Mouse (Mus musculus) heart, embryonic 10.5 days (tissue): Measurements from ENCODE around the gene Lrrc4c. TPM values are rescaled to one million over a fixed set of nuclear protein-coding genes. Genes with fewer than 3 reads are reported as not detected.

Experiments used
- DNase-seq: peaks from one replicate; pipeline ENCODE4 v3.0.0-alpha.2; 2017; ENCODE audit warnings: low spot score
- H3K27ac ChIP-seq: fragments of 300-500 bp; sonication (generic); 2 replicates; pipeline ENCODE4 v1.5.1; 2016; ENCODE audit warnings: mild to moderate bottlenecking
- H3K27me3 ChIP-seq: fragments of 300-500 bp; sonication (generic); 2 replicates; pipeline ENCODE4 v1.6.1; 2016; ENCODE audit warnings: mild to moderate bottlenecking; ENCODE audit not compliant: poor library complexity, insufficient read depth, severe bottlenecking
- H3K36me3 ChIP-seq: fragments of 300-500 bp; sonication (generic); 2 replicates; pipeline ENCODE4 v1.6.1; 2016; ENCODE audit warnings: mild to moderate bottlenecking, moderate library complexity
- H3K4me1 ChIP-seq: fragments of 300-500 bp; sonication (generic); 2 replicates; pipeline ENCODE4 v1.6.1; 2016; ENCODE audit warnings: mild to moderate bottlenecking
- H3K4me3 ChIP-seq: fragments of 300-500 bp; sonication (generic); 2 replicates; pipeline ENCODE4 v1.5.1; 2016; ENCODE audit warnings: mild to moderate bottlenecking, moderate library complexity
- H3K9me3 ChIP-seq: fragments of 300-500 bp; sonication (generic); 2 replicates; pipeline ENCODE4 v1.6.1; 2016; ENCODE audit warnings: mild to moderate bottlenecking, moderate library complexity
- WGBS: fragments of 180-500 bp; shearing (Covaris S2); methylation state at CpG from one replicate; pipeline ENCODE4 v1.1.7; 2016; 5-methylcytosine and 5-hydroxymethylcytosine counted together
- polyA plus RNA-seq: library from polyadenylated mRNA; unstranded; fragments of >200 nt; fragmentation: Nextera tagmentation; extraction: Ambion mirVana; gene quantifications from 2 replicates; pipeline ENCODE4 v1.2.1, GENCODE M21; 2016

Gene Lrrc4c
- polyA plus RNA-seq: 0.16 and 0.39 TPM in 2 replicates

DNA sequence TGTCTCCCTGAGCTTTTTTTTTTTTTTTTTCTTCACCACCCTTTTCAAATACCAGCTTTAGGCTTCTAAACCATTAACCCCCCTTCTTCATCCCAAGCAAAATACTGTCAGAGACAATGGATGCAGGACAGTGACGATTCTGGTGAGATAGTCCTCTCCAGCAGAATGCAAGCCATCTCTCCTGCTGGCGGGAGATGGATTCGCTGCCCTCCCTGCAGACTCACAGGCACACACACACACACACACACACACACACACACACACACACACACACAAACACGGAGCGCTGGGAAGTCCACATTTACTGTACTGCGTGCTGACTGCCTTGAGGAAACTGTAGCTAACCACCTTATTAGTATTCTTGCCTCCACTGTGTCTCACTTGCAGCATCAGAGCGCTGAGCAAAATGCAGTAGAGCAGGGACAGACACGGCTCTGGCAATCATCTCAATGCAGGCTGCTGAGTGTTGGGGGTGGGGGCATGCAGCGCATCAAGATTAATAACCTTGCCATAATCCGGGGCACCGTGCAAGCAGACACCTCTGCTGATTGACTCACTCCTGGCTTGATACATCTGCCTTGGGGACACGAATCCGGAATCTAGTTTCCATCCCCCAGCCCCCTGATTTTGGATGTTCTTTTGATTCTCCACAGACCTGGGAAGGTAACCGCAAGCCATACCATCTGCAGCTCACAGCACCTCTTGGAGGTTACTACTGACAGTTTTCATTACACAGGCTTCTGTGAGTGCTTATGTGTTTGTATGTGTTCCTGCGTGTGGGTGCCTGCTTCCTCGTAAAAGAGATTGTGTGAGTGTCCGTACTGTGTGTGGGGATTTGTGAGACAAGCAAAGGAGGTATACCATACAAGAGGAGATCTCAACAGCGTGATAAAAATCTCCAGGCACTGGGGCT, at the start of gene Lrrc4c:
TSS of gene Lrrc4c (plus strand) at position 783 of the 913 bp plus-strand sequence.
- Histone ChIP-seq H3K4me1 (peaks cover 8% of the 10 kb centered on the region; the same call in 1 of the 2 replicates), H3K4me3 (peak within 1 kb of the TSS; percentile 51), H3K9me3 (no peaks in the 10 kb centered on the region), H3K36me3 (no peaks in the 10 kb centered on the region), H3K27me3 (no peaks in the 10 kb centered on the region), H3K27ac (no peak within 1 kb of the TSS)
- WGBS: 21% methylated on average over 18 of the region's 18 CpGs
- no peak for DNase-seq

DNA sequence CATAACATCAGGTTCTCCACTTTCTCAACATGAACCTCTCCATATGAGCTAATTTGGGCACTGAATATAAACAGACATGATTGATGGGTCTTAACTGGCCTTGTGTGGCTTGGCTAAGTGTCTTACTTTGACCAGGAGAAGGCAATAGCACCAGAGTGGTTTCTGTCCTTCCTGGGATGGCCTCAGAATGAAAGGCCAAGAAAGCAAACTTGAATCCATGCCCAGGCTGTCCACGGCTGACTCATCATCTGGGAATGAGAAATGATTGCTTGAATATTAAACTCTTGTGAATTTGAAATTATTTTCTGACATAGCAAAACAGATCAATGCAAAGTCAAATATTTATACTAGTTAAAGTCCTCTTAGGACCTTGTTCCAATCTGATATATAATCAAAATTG, 42.9 kb upstream of the Lrrc4c start:
- no peaks in the 10 kb centered on the region for H3K9me3 ChIP-seq
- WGBS: 83% methylated on average over 1 of the region's 1 CpGs
- H3K27ac ChIP-seq: no peak overlapping the region
- DNase-seq: no peak
- no peaks in the 10 kb centered on the region for H3K4me1 ChIP-seq
- H3K4me3 ChIP-seq: no peak overlapping the region
- H3K27me3 ChIP-seq: no peaks in the 10 kb centered on the region
- H3K36me3 ChIP-seq: no peaks in the 10 kb centered on the region

DNA sequence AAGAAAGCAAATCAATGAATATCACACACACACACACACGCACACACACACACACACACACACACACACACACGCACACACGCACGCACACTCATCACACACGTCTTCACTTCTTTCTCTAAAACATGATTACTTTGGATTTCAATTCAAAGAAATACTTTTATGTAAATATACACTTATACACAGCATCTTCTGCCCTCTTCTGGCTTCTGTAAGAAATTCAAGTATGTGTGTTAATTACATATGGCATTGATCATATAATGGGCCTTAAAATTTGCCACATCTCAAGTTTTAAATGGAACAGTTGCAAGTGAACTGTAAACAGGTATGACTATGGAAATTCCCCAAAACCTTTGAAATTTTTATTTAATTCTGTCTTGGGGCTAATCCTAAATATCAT, 35.0 kb upstream of the Lrrc4c start:
- Histone ChIP-seq H3K4me3 (no peak overlapping the region), H3K4me1 (no peaks in the 10 kb centered on the region), H3K27ac (no peak overlapping the region), H3K36me3 (no peaks in the 10 kb centered on the region), H3K9me3 (no peaks in the 10 kb centered on the region), H3K27me3 (no peaks in the 10 kb centered on the region)
- 88% methylated on average over 5 of the region's 5 CpGs for WGBS
- DNase-seq: no peak

DNA sequence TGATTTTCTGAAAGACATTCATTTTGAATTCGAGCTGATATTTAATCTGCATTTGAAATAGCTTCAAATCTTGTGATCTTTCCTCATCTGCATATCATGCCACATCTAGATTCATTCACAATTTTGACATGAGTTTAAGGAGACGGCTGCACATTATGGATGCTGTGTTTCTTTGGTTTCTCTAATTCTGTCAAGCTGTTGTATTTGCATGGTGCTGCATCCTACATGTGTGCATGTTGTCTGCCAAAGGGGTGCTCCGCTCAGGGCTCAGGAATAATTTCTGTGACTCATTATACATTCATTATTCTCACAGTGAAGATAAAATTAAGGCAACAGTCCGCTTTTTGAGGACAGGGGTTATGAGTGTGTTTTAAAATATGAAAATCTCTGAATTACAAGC, 30.5 kb upstream of the Lrrc4c start:
- Histone ChIP-seq H3K4me3 (no peak overlapping the region), H3K27ac (no peak overlapping the region), H3K36me3 (no peaks in the 10 kb centered on the region), H3K27me3 (no peaks in the 10 kb centered on the region), H3K4me1 (no peaks in the 10 kb centered on the region), H3K9me3 (no peaks in the 10 kb centered on the region)
- 75% methylated on average over 4 of the region's 4 CpGs for WGBS
- DNase-seq: no peak

DNA sequence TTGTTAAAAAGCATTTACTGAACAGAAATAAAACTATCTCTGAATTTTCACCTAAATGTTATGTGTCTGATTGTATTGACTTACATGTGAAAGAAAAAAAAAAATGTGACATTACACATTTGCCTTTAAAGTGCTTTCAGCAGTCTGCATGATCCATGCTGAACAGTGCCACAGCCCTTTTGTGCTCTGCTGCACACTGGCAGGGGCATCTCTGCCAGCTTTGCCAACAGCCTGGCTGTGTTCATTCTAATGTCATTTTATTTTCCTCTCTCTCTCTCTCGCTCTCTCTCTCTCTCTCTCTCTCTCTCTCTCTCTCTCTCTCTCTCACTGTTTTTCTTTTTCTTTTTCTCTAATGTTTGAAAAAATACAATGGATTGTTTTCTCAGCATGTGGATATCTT, 27.4 kb upstream of the Lrrc4c start:
- Histone ChIP-seq H3K27ac (no peak overlapping the region), H3K9me3 (no peaks in the 10 kb centered on the region), H3K27me3 (no peaks in the 10 kb centered on the region), H3K4me3 (no peak overlapping the region), H3K36me3 (no peaks in the 10 kb centered on the region), H3K4me1 (no peaks in the 10 kb centered on the region)
- 92% methylated on average over 1 of the region's 1 CpGs for WGBS
- no peak for DNase-seq

DNA sequence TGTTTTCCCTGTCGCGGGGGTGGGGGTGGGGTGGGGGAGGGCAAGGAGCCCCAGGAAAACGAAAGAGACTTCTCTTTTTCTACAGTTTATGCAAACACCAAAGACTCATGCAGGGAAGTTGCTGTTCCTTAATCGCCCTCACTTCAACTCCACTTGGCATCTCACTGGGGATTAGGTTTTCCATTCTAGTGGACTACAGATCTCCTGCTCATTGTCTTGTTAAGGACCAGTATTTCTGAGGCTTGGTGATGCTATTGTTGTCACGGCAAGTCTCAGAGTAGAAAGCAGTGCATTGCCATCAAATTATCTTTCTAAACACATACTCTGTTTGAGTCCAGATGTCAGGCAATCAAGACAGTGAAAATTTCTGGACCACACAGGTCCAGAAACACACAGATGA, 2.9 kb upstream of the Lrrc4c start:
- 14% methylated on average over 5 of the region's 5 CpGs for WGBS
- H3K27me3 ChIP-seq: no peaks in the 10 kb centered on the region

DNA sequence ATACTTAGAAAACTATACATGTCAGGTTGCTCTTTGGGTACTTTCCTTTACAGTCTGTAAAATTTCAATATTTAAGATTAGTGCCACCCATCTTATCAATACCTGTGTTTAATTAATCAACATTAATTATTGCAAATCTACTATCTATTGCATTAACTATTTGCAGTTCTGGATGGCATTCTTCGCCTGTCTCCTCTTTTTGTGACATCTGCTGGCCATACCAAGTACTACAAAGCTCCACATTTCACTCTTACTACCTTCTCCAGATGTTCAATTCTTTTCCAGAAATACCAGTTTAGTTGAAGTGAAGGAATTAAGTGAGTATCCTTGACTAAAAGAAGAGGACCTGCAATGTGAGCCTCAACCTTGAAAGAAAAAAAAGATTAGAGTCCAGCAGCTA, 1.4 kb upstream of the Lrrc4c start:
- Histone ChIP-seq H3K27me3 (no peaks in the 10 kb centered on the region), H3K36me3 (no peaks in the 10 kb centered on the region), H3K4me1 (peaks cover 8% of the 10 kb centered on the region; the same call in 1 of the 2 replicates), H3K4me3 (no peak overlapping the region), H3K9me3 (no peaks in the 10 kb centered on the region), H3K27ac (no peak overlapping the region)
- DNase-seq: no peak
- WGBS: 32% methylated on average over 1 of the region's 1 CpGs

More for the DNA sequence above, 2.9 kb upstream of the Lrrc4c start:
- H3K36me3 ChIP-seq: no peaks in the 10 kb centered on the region
- no peak overlapping the region for H3K27ac ChIP-seq
- 0 out of 2 replicates have a peak overlapping the region, but pooled peaks have one; percentile 31 for H3K4me3 ChIP-seq
- no peak for DNase-seq
- H3K4me1 ChIP-seq: peaks cover 8% of the 10 kb centered on the region; the same call in 1 of the 2 replicates
- H3K9me3 ChIP-seq: no peaks in the 10 kb centered on the region

DNA sequence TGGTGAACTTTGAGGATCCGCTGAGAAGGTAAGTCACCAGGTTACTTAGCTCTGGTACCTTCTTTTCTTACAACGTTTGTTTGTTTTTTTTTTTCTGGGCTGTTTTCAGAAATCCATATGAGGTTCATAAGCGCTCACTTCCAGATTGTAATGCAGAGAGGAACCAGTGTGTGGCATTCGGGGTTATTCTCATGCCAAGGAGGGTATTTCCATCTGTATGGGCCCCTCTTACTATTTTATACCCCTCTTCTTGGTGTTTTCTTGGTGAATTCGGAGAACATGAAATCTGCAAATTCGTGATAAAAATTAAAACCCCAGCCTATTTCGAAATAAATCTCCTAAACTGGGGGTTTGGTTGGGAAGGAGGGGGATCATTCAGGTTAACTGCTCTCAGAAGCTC, 587 bp downstream of the Lrrc4c start:
- DNase-seq: no peak
- Histone ChIP-seq H3K27ac (no peak overlapping the region), H3K9me3 (no peaks in the 10 kb centered on the region), H3K4me1 (peaks cover 8% of the 10 kb centered on the region; the same call in 1 of the 2 replicates), H3K36me3 (no peaks in the 10 kb centered on the region), H3K4me3 (no peak overlapping the region; the same call in 1 of the 2 replicates), H3K27me3 (no peaks in the 10 kb centered on the region)
- 32% methylated on average over 7 of the region's 7 CpGs for WGBS

DNA sequence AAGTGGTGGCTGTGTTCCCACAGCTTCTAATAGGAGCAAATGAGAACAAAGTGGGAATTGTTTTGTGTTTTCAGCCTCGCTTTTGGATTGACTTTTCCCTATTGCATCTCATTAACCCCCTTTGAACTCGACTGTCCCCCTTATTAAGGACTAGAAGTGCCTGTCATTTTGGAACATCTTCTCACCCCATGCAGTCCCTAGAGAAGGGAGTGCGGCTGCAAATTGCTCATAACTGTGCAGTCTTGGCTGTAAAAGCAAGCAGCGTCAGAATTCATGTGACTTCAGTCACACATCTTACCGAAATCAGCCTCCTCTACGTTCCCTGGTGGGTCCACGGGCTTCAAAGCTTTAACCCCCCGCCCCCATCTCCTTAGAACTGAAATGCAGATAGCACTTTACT, 1.2 kb downstream of the Lrrc4c start:
- Histone ChIP-seq H3K9me3 (no peaks in the 10 kb centered on the region), H3K4me1 (peaks cover 8% of the 10 kb centered on the region; the same call in 1 of the 2 replicates), H3K27me3 (no peaks in the 10 kb centered on the region), H3K36me3 (no peaks in the 10 kb centered on the region), H3K27ac (no peak overlapping the region), H3K4me3 (peak overlapping the region; percentile 24)
- 15% methylated on average over 8 of the region's 8 CpGs for WGBS
- DNase-seq: no peak

DNA sequence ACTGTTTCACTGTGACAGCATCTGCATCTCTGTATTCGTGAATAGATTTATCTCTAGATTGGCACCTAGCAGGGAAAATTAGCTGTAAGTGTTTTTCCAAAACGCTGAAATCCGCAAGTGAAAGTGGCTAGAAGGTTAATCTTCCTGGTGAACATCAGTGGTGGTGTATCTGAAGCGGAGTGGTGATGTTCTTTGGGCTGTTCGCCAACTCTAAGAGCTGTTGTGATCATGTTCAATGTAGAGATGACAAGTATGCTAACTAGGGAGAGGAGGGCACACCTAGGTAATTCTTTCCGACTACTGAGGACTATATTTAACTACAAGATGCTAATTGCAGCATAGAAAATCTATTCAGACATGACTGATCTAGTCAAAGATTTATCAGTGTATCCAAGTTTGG, 1.7 kb downstream of the Lrrc4c start:
- H3K27me3 ChIP-seq: no peaks in the 10 kb centered on the region
- no peak overlapping the region for H3K27ac ChIP-seq
- H3K4me3 ChIP-seq: peak overlapping the region; percentile 24; the same call in 1 of the 2 replicates
- no peak for DNase-seq
- peaks cover 8% of the 10 kb centered on the region; the same call in 1 of the 2 replicates for H3K4me1 ChIP-seq
- WGBS: 28% methylated on average over 6 of the region's 6 CpGs
- no peaks in the 10 kb centered on the region for H3K36me3 ChIP-seq
- no peaks in the 10 kb centered on the region for H3K9me3 ChIP-seq

DNA sequence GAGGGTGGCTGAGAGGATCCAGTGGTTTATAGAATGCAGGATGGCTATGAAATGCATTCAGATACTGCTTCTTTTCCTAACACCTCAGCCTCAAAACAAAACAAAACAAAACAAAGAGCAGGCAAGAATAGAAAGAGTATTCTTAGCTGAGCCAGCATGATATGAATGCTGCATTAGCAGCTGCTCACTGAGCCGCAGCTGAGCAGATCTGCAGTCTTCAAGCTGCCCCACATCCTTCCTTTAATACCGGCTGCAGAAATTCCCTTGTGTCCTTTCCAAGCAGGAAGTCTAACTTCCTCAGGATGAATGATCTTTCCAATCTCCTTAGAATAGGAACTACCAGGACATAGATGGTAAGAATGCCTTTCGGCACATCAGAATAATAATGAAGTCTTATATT, 16.7 kb downstream of the Lrrc4c start:
- H3K4me3 ChIP-seq: no peak overlapping the region
- no peaks in the 10 kb centered on the region for H3K4me1 ChIP-seq
- DNase-seq: no peak
- no peak overlapping the region for H3K27ac ChIP-seq
- H3K27me3 ChIP-seq: no peaks in the 10 kb centered on the region
- no peaks in the 10 kb centered on the region for H3K9me3 ChIP-seq
- 60% methylated on average over 3 of the region's 3 CpGs for WGBS
- no peaks in the 10 kb centered on the region for H3K36me3 ChIP-seq

DNA sequence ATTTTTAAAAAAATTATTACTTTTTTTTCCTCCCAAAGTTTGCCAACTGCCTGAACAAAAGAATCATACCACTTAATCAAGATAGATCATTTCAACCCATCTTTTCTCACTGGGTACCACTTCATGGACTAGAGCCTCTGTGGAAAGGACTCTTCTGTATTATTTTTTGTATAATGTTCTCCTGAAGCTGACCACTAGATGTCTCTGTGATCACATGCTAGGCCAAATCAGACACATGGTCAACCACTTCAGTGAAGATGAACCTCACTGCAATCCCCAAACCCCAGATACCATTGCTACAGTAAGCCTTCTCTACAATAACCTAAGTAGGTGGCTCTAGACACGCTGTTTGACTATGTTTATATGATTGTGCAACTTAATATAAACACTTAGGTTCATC, 19.4 kb downstream of the Lrrc4c start:
- no peak for DNase-seq

DNA sequence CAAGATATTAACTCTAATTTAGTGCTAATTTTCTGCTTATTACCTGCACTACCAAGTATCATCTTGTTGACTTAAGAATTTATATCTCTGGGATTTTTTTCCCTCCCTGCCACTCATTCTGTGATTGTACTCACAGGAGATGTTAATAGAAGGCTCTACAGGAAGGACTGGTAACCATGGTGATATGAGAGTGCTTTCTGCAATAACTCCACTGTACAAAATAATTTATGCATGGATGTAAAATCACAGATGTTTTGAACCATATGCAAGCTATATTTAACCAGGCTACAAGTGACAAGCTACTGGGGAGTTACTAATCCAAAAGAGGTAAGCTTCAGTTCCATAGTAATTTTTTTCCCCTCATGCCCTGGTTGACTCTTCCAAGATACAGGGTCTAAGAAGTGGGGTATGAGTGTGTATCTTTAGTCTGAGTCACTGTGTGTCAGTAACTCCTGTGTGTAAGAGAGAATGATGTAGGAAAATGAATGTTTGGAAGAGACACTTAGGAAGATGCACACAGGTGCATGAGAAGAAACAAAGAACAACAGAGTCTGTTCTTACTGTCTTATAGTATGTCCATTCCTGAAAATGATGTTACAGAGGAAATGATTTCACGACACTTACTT, 83.3 kb downstream of the Lrrc4c start:
- 79% methylated on average over 1 of the region's 1 CpGs for WGBS
- no peaks in the 10 kb centered on the region for H3K27me3 ChIP-seq
- H3K4me3 ChIP-seq: no peak overlapping the region
- DNase-seq: no peak
- H3K27ac ChIP-seq: no peak overlapping the region
- H3K4me1 ChIP-seq: no peaks in the 10 kb centered on the region
- no peaks in the 10 kb centered on the region for H3K9me3 ChIP-seq
- no peaks in the 10 kb centered on the region for H3K36me3 ChIP-seq

More for the DNA sequence above, 19.4 kb downstream of the Lrrc4c start:
- Histone ChIP-seq H3K9me3 (no peaks in the 10 kb centered on the region), H3K4me1 (no peaks in the 10 kb centered on the region), H3K27ac (no peak overlapping the region), H3K4me3 (no peak overlapping the region), H3K36me3 (no peaks in the 10 kb centered on the region), H3K27me3 (no peaks in the 10 kb centered on the region)
- 50% methylated on average over 1 of the region's 1 CpGs for WGBS
